Mouse (Mus musculus) Patski (cell line): ENCODE results near the gene Met. TPM values are rescaled to one million over a fixed set of nuclear protein-coding genes. Genes with fewer than 3 reads are reported as not detected.
A peak's percentile ranks its signal among the peaks of the same experiment; 100 is the strongest.

ENCODE experiments used
- ATAC-seq: fragments of 100-300 bp; one replicate; pipeline ENCODE4 v1.8.0; 2021
- CTCF ChIA-PET: fragments of 350-600 bp; sonication (Branson Sonifier 250); formaldehyde crosslinking; loops from one replicate; lab custom pipeline; 2022; ENCODE audit warnings: inconsistent platforms; lab: Charles Lee
- POLR2A ChIA-PET: fragments of 350-600 bp; sonication (Branson Sonifier 250); formaldehyde crosslinking; loops from one replicate; lab custom pipeline; 2022; ENCODE audit warnings: antibody characterized with exemption, inconsistent platforms; lab: Charles Lee
- DNase-seq: peaks from one replicate; pipeline ENCODE4 v3.0.0-alpha.2; 2011; ENCODE audit warnings: low read depth, low spot score
- H3K27me3 ChIP-seq: fragments of 371-371 bp; one replicate; pipeline ENCODE4 v1.5.1; 2021
- CTCF ChIP-seq: fragments of 100-300 bp; IDR thresholded peaks from one replicate; pipeline ENCODE4 v1.5.1; 2021
- in situ Hi-C: fragments of 300-500 bp; cut with MboI; formaldehyde crosslinking; loops from 3 replicates; pipeline ENCODE4 v1.11.1; 2018; ENCODE audit warnings: low pct_unique_long_range_greater_than_20kb, mixed read lengths
- polyA plus RNA-seq: library from polyadenylated mRNA; unstranded; gene quantifications from one replicate; pipeline ENCODE4 v1.2.3, GENCODE M21; 2021

Met gene
- polyA plus RNA-seq, 1 experiment from 2014 or later = 128 TPM

GRCm38 (mm10) chr6:17505530-17505929, 41.9 kb downstream of the Met start:
- ATAC-seq (no peak), DNase-seq (no peak)
- CTCF ChIA-PET = interaction anchor here (1.1 kb wide), 1 partner anchor 9 kb away, joined by 3 read pairs; no protein-coding TSS in a partner anchor
- no peaks in the 10 kb centered on the region for H3K27me3 ChIP-seq
- in situ Hi-C loops = no loop called here
- POLR2A ChIA-PET = no interaction called here
- no peak for TF ChIP-seq CTCF

GRCm38 (mm10) chr6:17506831-17507230, 43.2 kb downstream of the Met start:
- DNase-seq = peak; percentile 73
- ATAC-seq = peak; percentile 99
- CTCF ChIA-PET = interaction anchor here (1.1 to 4.4 kb wide), 3 partner anchors 10 to 14 kb away, joined by 3 to 18 read pairs (median 5); no protein-coding TSS in a partner anchor
- in situ Hi-C loops = no loop called here
- no peak for TF ChIP-seq CTCF
- POLR2A ChIA-PET = no interaction called here
- H3K27me3 ChIP-seq = no peaks in the 10 kb centered on the region

GRCm38 (mm10) chr6:17508184-17508583, 44.6 kb downstream of the Met start:
- ChIA-PET POLR2A (no interaction called here), CTCF (interaction anchor here (1.4 to 4.4 kb wide), 2 partner anchors 9 to 13 kb away, joined by 5 to 18 read pairs; no protein-coding TSS in a partner anchor)
- in situ Hi-C loops = no loop called here
- ATAC-seq (no peak), DNase-seq (no peak)
- TF ChIP-seq CTCF = no peak
- no peaks in the 10 kb centered on the region for H3K27me3 ChIP-seq

GRCm38 (mm10) chr6:17508604-17509372, 45.2 kb downstream of the Met start:
- in situ Hi-C loops = no loop called here
- no peak for TF ChIP-seq CTCF
- DNase-seq (no peak), ATAC-seq (no peak)
- CTCF ChIA-PET = interaction anchor here (1.4 to 4.4 kb wide), 2 partner anchors 8 to 12 kb away, joined by 5 to 18 read pairs; no protein-coding TSS in a partner anchor
- POLR2A ChIA-PET = no interaction called here
- no peaks in the 10 kb centered on the region for H3K27me3 ChIP-seq

- ATAC-seq = no peak
- ChIA-PET CTCF (no interaction called here), POLR2A (no interaction called here)
- H3K27me3 ChIP-seq = no peaks in the 10 kb centered on the region
- DNase-seq = no peak
- TF ChIP-seq CTCF = no peak
- in situ Hi-C loops = no loop called here
Measured at GRCm38 (mm10) chr6:17513381-17513780, 49.8 kb downstream of the Met start.

GRCm38 (mm10) chr6:17515775-17516460, 52.3 kb downstream of the Met start:
- in situ Hi-C loops = no loop called here
- ChIA-PET CTCF (interaction anchor here (1.0 to 4.6 kb wide), 2 partner anchors 8 to 15 kb away, joined by 3 to 18 read pairs; no protein-coding TSS in a partner anchor), POLR2A (interaction anchor here (0.6 to 0.8 kb wide), 2 partner anchors 48 to 54 kb away, joined by 3 read pairs; no protein-coding TSS in a partner anchor)
- TF ChIP-seq CTCF = no peak
- H3K27me3 ChIP-seq = no peaks in the 10 kb centered on the region
- DNase-seq = no peak
- ATAC-seq = no peak

GRCm38 (mm10) chr6:17521901-17522717, 58.5 kb downstream of the Met start:
- in situ Hi-C loops = no loop called here
- TF ChIP-seq CTCF = no peak

GRCm38 (mm10) chr6:17522917-17523316, 59.3 kb downstream of the Met start:
- no peaks in the 10 kb centered on the region for H3K27me3 ChIP-seq
- ChIA-PET POLR2A (no interaction called here), CTCF (interaction anchor here (0.7 to 1.9 kb wide), 6 partner anchors 21 to 163 kb away, joined by 3 to 5 read pairs (median 4); no protein-coding TSS in a partner anchor)
- no peak for DNase-seq
- in situ Hi-C loops = no loop called here
- ATAC-seq = no peak
- TF ChIP-seq CTCF = no peak

More at GRCm38 (mm10) chr6:17521901-17522717, 58.5 kb downstream of the Met start:
- CTCF ChIA-PET = interaction anchor here (0.7 to 1.9 kb wide), 4 partner anchors 22 to 163 kb away, joined by 3 to 5 read pairs (median 4); no protein-coding TSS in a partner anchor
- DNase-seq = peak; percentile 50
- peak; percentile 88 for ATAC-seq
- POLR2A ChIA-PET = no interaction called here
- no peaks in the 10 kb centered on the region for H3K27me3 ChIP-seq

- no peaks in the 10 kb centered on the region for H3K27me3 ChIP-seq
- in situ Hi-C loops = no loop called here
- TF ChIP-seq CTCF = no peak
- DNase-seq (no peak), ATAC-seq (no peak)
- CTCF ChIA-PET = interaction anchor here (1.4 to 2.1 kb wide), 2 partner anchors 11 to 15 kb away, joined by 4 to 6 read pairs; no protein-coding TSS in a partner anchor
- POLR2A ChIA-PET = interaction anchor here (1.1 kb wide), 1 partner anchor 49 kb away, joined by 3 read pairs; no protein-coding TSS in a partner anchor
Measured at GRCm38 (mm10) chr6:17529490-17530269, 66.1 kb downstream of the Met start.
